ENCODE assay signal across 9 mouse cellular contexts in genomic region chr17:83964454-83965211, GRCm38 (mm10).
DNase-seq lines count a peak whose midpoint lies in the region; ATAC-seq and TF ChIP-seq lines count a peak whose summit lies in the region.
"Had no signal": no experiment of that assay in that cellular context is flagged by ENCODE, and none has a peak within 500 bp of the region (broad histone marks: within the 10 kb centered on the region; RNA-seq: fewer than 3 reads in every experiment).

No protein-coding gene starts in this region.

- H3K9ac ChIP-seq in embryonic facial prominence, embryonic 12.5 days: no peak overlapping the region
- H3K9ac ChIP-seq in forebrain, embryonic 14.5 days (ENCODE audit: low read length): no peak overlapping the region
- H3K9ac ChIP-seq in limb, embryonic 14.5 days (ENCODE audit: low read depth, low read length, severe bottlenecking): 0 out of 2 replicates have a peak overlapping the region, but pooled peaks have one; percentile 36

- no peaks in the 10 kb centered on the region for H3K27me3 ChIP-seq in embryonic facial prominence, embryonic 12.5 days
- no peaks in the 10 kb centered on the region for H3K27me3 ChIP-seq in forebrain, embryonic 14.5 days (replicated peaks; ENCODE audit: control insufficient read depth, insufficient read depth, low read length)
- H3K27me3 ChIP-seq in limb, embryonic 14.5 days (ENCODE audit: control insufficient read depth, insufficient read depth, low read length): no peaks in the 10 kb centered on the region

- peaks cover 46% of the 10 kb centered on the region for H3K4me1 ChIP-seq in embryonic facial prominence, embryonic 12.5 days
- H3K4me1 ChIP-seq in forebrain, embryonic 14.5 days (ENCODE audit: control insufficient read depth, insufficient read depth, low read length): no peaks in the 10 kb centered on the region
- peaks cover 43% of the 10 kb centered on the region for H3K4me1 ChIP-seq in limb, embryonic 14.5 days (ENCODE audit: control insufficient read depth, insufficient read depth, low read length)

- TF ChIP-seq POLR2A in limb, embryonic 14.5 days (IDR thresholded peaks at IDR 0.05; ENCODE audit: borderline replicate concordance, extremely low read depth, insufficient read depth, insufficient read length): no peak

- H3K9me3 ChIP-seq in embryonic facial prominence, embryonic 12.5 days: no peaks in the 10 kb centered on the region
- H3K9me3 ChIP-seq in forebrain, embryonic 14.5 days (replicated peaks; ENCODE audit: control insufficient read depth, low read length): no peaks in the 10 kb centered on the region
- H3K9me3 ChIP-seq in limb, embryonic 14.5 days (ENCODE audit: control insufficient read depth, low read length): no peaks in the 10 kb centered on the region

- H3K4me2 ChIP-seq in embryonic facial prominence, embryonic 12.5 days (replicated peaks): no peak overlapping the region
- no peak overlapping the region for H3K4me2 ChIP-seq in forebrain, embryonic 14.5 days (ENCODE audit: low read length)
- H3K4me2 ChIP-seq in limb, embryonic 14.5 days (replicated peaks; ENCODE audit: low read depth, low read length, severe bottlenecking): no peak overlapping the region

- peak; percentile 32 for DNase-seq in kidney, adult 18-20 months
- DNase-seq in kidney, postnatal 14 days: no peak
- no peak for DNase-seq in forebrain, embryonic 14.5 days (ENCODE audit: low spot score)
- DNase-seq in limb, embryonic 14.5 days (ENCODE audit: low spot score): peak; percentile 60
- DNase-seq in left cerebral cortex, adult 8-10 months (ENCODE audit: low spot score in 2 of 2): no peak
- DNase-seq in adrenal gland, adult 2 months: no peak
- DNase-seq: cerebellum, postnatal 14 days; lung, postnatal 4 days had no signal

- H3K4me3 ChIP-seq in embryonic facial prominence, embryonic 12.5 days: no peak overlapping the region
- no peak overlapping the region for H3K4me3 ChIP-seq in forebrain, embryonic 14.5 days (ENCODE audit: low read depth, low read length)
- no peak overlapping the region for H3K4me3 ChIP-seq in limb, embryonic 14.5 days (replicated peaks; ENCODE audit: low read length)

- H3K36me3 ChIP-seq in embryonic facial prominence, embryonic 12.5 days: no peaks in the 10 kb centered on the region
- H3K36me3 ChIP-seq in forebrain, embryonic 14.5 days (ENCODE audit: control insufficient read depth, insufficient read depth, low read length): no peaks in the 10 kb centered on the region
- no peaks in the 10 kb centered on the region for H3K36me3 ChIP-seq in limb, embryonic 14.5 days (ENCODE audit: control insufficient read depth, insufficient read depth, low read length)

- peak; percentile 35; the same call in 1 of the 2 replicates for ATAC-seq in embryonic facial prominence, embryonic 12.5 days (ENCODE audit: insufficient number of reproducible peaks, insufficient read depth, low FRiP score, low TSS enrichment)
- ATAC-seq in forebrain, embryonic 14.5 days: peak; percentile 68
- ATAC-seq in limb, embryonic 14.5 days (ENCODE audit: low FRiP score, low read depth): peak; percentile 27

- WGBS in embryonic facial prominence, embryonic 12.5 days: 27% methylated on average over 13 of the region's 13 CpGs
- WGBS in forebrain, embryonic 14.5 days: 29% methylated on average over 13 of the region's 13 CpGs
- 13% methylated on average over 13 of the region's 13 CpGs for WGBS in limb, embryonic 14.5 days

- H3K27ac ChIP-seq in embryonic facial prominence, embryonic 12.5 days: peak overlapping the region; percentile 36
- H3K27ac ChIP-seq in forebrain, embryonic 14.5 days (ENCODE audit: low read depth, low read length): peak overlapping the region; percentile 55; the same call in 1 of the 2 replicates
- H3K27ac ChIP-seq in limb, embryonic 14.5 days (replicated peaks; ENCODE audit: low read depth, low read length): peak overlapping the region; percentile 92

Comparison
In these comparisons a context has a peak if more than half of its experiments do, and no peak if none do; other contexts are left out.
1. DNase-seq: peak in kidney, adult 18-20 months (single experiment) and limb, embryonic 14.5 days (single experiment); none in kidney, postnatal 14 days (single experiment), forebrain, embryonic 14.5 days (single experiment), left cerebral cortex, adult 8-10 months (0 of 2) and adrenal gland, adult 2 months (single experiment).
2. H3K27ac ChIP-seq: peak in every context shown above with its lines; median percentile 92 in limb, embryonic 14.5 days; 55 in forebrain, embryonic 14.5 days; 36 in embryonic facial prominence, embryonic 12.5 days.
3. Peak in every context shown above with its lines, with median percentiles within 50 percentile points of each other: ATAC-seq.